16 mouse cellular contexts compared by ENCODE assay signal in the genomic region with DNA sequence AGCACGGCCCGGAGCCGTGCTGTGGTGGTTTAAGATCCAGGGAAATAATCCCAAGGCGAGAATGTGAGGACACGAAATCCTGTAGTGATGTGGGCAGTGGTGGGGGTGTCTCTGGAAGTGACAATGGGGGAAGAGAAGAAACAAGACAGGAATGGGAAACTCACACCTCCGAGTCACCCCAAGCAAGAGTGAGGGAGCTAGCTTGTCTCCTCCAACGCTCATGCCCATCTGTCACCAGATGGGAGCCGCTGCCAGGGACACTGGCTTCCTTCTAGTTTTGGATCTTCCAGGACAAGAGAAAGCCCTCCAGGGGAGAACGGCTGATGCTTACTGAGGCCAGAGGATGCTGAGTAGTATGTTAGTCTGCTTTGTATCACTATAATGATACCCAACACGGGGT.
DNase-seq lines count a peak whose midpoint lies in the region; ATAC-seq and TF ChIP-seq lines count a peak whose summit lies in the region.
"Had no signal": no experiment of that assay in that cellular context is flagged by ENCODE, and none has a peak within 500 bp of the region (broad histone marks: within the 10 kb centered on the region; RNA-seq: fewer than 3 reads in every experiment).

No protein-coding gene starts in this region.

- H3K9me3 ChIP-seq in heart, embryonic 12.5 days (replicated peaks) = peaks cover 5% of the 10 kb centered on the region
- no peaks in the 10 kb centered on the region for H3K9me3 ChIP-seq in embryonic facial prominence, embryonic 10.5 days

- intact Hi-C loops in left cerebral cortex, postnatal 4 days (cut with DNase I) = no loop called here

- ATAC-seq in heart, embryonic 12.5 days (ENCODE audit: insufficient number of reproducible peaks, low FRiP score) = no peak
- ATAC-seq: forebrain, embryonic 14.5 days; hindbrain, embryonic 16.5 days had no signal

- DNase-seq in heart, adult 11 months = peak; percentile 51
- peak; percentile 47 for DNase-seq in cerebellum, adult 8-10 months
- DNase-seq in embryonic facial prominence, embryonic 10.5 days (ENCODE audit: low spot score) = no peak
- DNase-seq in left cerebral cortex, postnatal 4 days = peak; percentile 50
- DNase-seq in layer of hippocampus, postnatal 36 days = no peak
- DNase-seq in urinary bladder, adult 2 months (ENCODE audit: low spot score) = no peak
- no peak for DNase-seq in kidney, adult 2 months
- DNase-seq: B cell, adult 2 months; gastrocnemius, postnatal 10 days; heart, postnatal 14 days; kidney, adult 18-20 months; thymus, postnatal 4 days had no signal

- H3K4me3 ChIP-seq in heart, embryonic 12.5 days = no peak overlapping the region
- no peak overlapping the region for H3K4me3 ChIP-seq in embryonic facial prominence, embryonic 10.5 days
- H3K4me3 ChIP-seq in kidney, adult 2 months (ENCODE audit: insufficient read depth, low read depth, low read length) = no peak overlapping the region

- no peaks in the 10 kb centered on the region for H3K4me1 ChIP-seq in heart, embryonic 12.5 days (replicated peaks)
- H3K4me1 ChIP-seq in embryonic facial prominence, embryonic 10.5 days = peaks cover 21% of the 10 kb centered on the region
- no peaks in the 10 kb centered on the region for H3K4me1 ChIP-seq in kidney, adult 2 months (ENCODE audit: control insufficient read depth, insufficient read depth, low read length)

- 79% methylated on average over 10 of the region's 10 CpGs for WGBS in heart, embryonic 12.5 days
- 86% methylated on average over 10 of the region's 10 CpGs for WGBS in embryonic facial prominence, embryonic 10.5 days
- WGBS in kidney, adult 2 months = 81% methylated on average over 10 of the region's 10 CpGs

- no peaks in the 10 kb centered on the region for H3K36me3 ChIP-seq in heart, embryonic 12.5 days
- H3K36me3 ChIP-seq in embryonic facial prominence, embryonic 10.5 days (replicated peaks) = no peaks in the 10 kb centered on the region
- no peaks in the 10 kb centered on the region for H3K36me3 ChIP-seq in kidney, adult 2 months (ENCODE audit: control insufficient read depth, insufficient read depth, low read length)

- H3K27me3 ChIP-seq in heart, embryonic 12.5 days (replicated peaks) = 0 out of 2 replicates have a peak, but pooled peaks cover 3% of the 10 kb centered on the region
- H3K27me3 ChIP-seq in embryonic facial prominence, embryonic 10.5 days (replicated peaks; ENCODE audit: low read depth, poor library complexity, severe bottlenecking) = no peaks in the 10 kb centered on the region
- no peaks in the 10 kb centered on the region for H3K27me3 ChIP-seq in kidney, adult 2 months (replicated peaks; ENCODE audit: control insufficient read depth, insufficient read depth, low read length)

- H3K4me2 ChIP-seq in heart, embryonic 12.5 days = no peak overlapping the region

- no peak for TF ChIP-seq CTCF in kidney, adult 2 months (conservative IDR thresholded peaks at IDR 0.05; ENCODE audit: insufficient read depth, insufficient read length, low read depth, low read length)

- no peak for TF ChIP-seq POLR2A in kidney, adult 2 months (IDR thresholded peaks at IDR 0.05; ENCODE audit: low read depth, low read length)

- no peak overlapping the region for H3K9ac ChIP-seq in heart, embryonic 12.5 days
- H3K9ac ChIP-seq: liver, embryonic 14.5 days had no signal

- H3K27ac ChIP-seq in heart, embryonic 12.5 days (ENCODE audit: poor library complexity, severe bottlenecking) = no peak overlapping the region
- peak overlapping the region; percentile 84 for H3K27ac ChIP-seq in embryonic facial prominence, embryonic 10.5 days (replicated peaks)
- no peak overlapping the region for H3K27ac ChIP-seq in kidney, adult 2 months (ENCODE audit: insufficient read depth, low read depth, low read length)
- H3K27ac ChIP-seq: liver, embryonic 14.5 days had no signal

Comparison
In these comparisons a context has a peak if more than half of its experiments do, and no peak if none do; other contexts are left out.
1. DNase-seq: peak in heart, adult 11 months (single experiment), cerebellum, adult 8-10 months (single experiment) and left cerebral cortex, postnatal 4 days (single experiment); none in embryonic facial prominence, embryonic 10.5 days (single experiment), layer of hippocampus, postnatal 36 days (0 of 2), urinary bladder, adult 2 months (single experiment) and kidney, adult 2 months (single experiment).